Mouse (Mus musculus): ENCODE measurements at regions not wholly inside any gene's neighbourhood (a gene's known extent, or its start where the extent isn't known, plus 50 kb on each side); places are given as distances from the start of the nearest gene placed in this dataset.

- ATAC-seq (ENCODE audit: low TSS enrichment): no peak
These were observed 73.9 kb upstream of the Tenm2 start for GRCm38 (mm10) chr11:37309691-37310090.

GRCm38 (mm10) chr11:37306656-37307055 lies 70.9 kb upstream of the Tenm2 start:
- ATAC-seq (ENCODE audit: low TSS enrichment): no peak
